Mouse (Mus musculus) intestine, embryonic 15.5 days (tissue): ENCODE data around the gene Rabgap1l. TPM values are rescaled to one million over a fixed set of nuclear protein-coding genes. Genes with fewer than 3 reads are reported as not detected.

Experiments
- ATAC-seq: fragments of 200-750 bp; cut with Nextera tagmentation; 2 replicates; pipeline ENCODE4 v1.8.0; 2017; ENCODE audit warnings: moderate TSS enrichment, moderate library complexity
- H3K27ac ChIP-seq: fragments of 300-500 bp; sonication (generic); 2 replicates; pipeline ENCODE4 v1.5.1; 2015; ENCODE audit warnings: mild to moderate bottlenecking, inconsistent platforms
- H3K27me3 ChIP-seq: fragments of 300-500 bp; sonication (generic); replicated peaks from 2 replicates; pipeline ENCODE4 v1.6.1; 2015; ENCODE audit warnings: inconsistent platforms
- H3K36me3 ChIP-seq: fragments of 300-500 bp; sonication (generic); 2 replicates; pipeline ENCODE4 v1.6.1; 2015; ENCODE audit warnings: inconsistent platforms
- H3K4me1 ChIP-seq: fragments of 300-500 bp; sonication (generic); replicated peaks from 2 replicates; pipeline ENCODE4 v1.6.1; 2015; ENCODE audit warnings: inconsistent platforms
- H3K4me2 ChIP-seq: fragments of 300-500 bp; sonication (generic); replicated peaks from 2 replicates; pipeline ENCODE4 v1.6.1; 2015; ENCODE audit warnings: mild to moderate bottlenecking, inconsistent platforms
- H3K4me3 ChIP-seq: fragments of 300-500 bp; sonication (generic); replicated peaks from 2 replicates; pipeline ENCODE4 v1.5.1; 2015; ENCODE audit warnings: inconsistent platforms
- H3K9ac ChIP-seq: fragments of 300-500 bp; sonication (generic); 2 replicates; pipeline ENCODE4 v1.6.1; 2015; ENCODE audit warnings: inconsistent platforms
- H3K9me3 ChIP-seq: fragments of 300-500 bp; sonication (generic); 2 replicates; pipeline ENCODE4 v1.6.1; 2016; ENCODE audit warnings: inconsistent platforms
- WGBS: fragments of 180-500 bp; shearing (Covaris S2); methylation state at CpG from one replicate; pipeline ENCODE4 v1.1.7; 2015; 5-methylcytosine and 5-hydroxymethylcytosine counted together
- polyA plus RNA-seq: library from polyadenylated mRNA; unstranded; fragments of >200 nt; fragmentation: Nextera tagmentation; extraction: Ambion mirVana; gene quantifications from 2 replicates; pipeline ENCODE4 v1.2.1, GENCODE M21; 2015

Rabgap1l gene
- polyA plus RNA-seq, 1 experiment from 2014 or later: 17.3 TPM

DNA sequence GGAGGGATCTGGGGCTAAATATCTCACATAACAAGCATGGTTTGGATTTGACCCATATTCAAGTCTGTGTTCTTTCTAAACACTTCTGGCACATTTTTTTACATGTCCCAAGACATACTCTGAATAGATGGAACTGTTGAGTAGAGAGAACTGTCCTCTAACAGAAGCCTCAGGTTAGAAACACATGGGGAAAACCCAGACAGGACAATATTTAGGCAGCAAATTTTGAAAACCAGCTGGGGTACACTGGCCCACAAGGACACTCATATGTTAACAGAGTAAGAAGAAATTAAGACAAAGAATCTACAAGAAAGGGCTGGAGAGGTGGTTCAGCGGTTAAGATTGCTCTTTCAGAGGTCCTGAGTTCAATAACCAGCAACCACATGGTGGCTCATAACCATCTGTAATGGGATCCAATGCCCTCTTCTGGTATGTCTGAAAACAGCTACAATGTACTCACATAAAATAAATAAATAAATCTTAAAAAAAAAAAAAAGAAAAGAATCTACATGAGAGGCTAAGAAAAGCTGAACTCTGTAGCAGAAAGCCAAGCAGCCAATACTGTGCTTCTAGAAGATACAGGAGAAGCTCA, 554.1 kb downstream of the Rabgap1l start:
- H3K9me3 ChIP-seq: no peaks in the 10 kb centered on the region
- H3K4me3 ChIP-seq: no peak overlapping the region
- no peak overlapping the region for H3K9ac ChIP-seq
- H3K36me3 ChIP-seq: no peaks in the 10 kb centered on the region
- H3K4me2 ChIP-seq: no peak overlapping the region
- H3K27ac ChIP-seq: no peak overlapping the region
- WGBS: 94% methylated on average over 1 of the region's 1 CpGs
- no peaks in the 10 kb centered on the region for H3K4me1 ChIP-seq
- no peaks in the 10 kb centered on the region for H3K27me3 ChIP-seq
- no peak for ATAC-seq

DNA sequence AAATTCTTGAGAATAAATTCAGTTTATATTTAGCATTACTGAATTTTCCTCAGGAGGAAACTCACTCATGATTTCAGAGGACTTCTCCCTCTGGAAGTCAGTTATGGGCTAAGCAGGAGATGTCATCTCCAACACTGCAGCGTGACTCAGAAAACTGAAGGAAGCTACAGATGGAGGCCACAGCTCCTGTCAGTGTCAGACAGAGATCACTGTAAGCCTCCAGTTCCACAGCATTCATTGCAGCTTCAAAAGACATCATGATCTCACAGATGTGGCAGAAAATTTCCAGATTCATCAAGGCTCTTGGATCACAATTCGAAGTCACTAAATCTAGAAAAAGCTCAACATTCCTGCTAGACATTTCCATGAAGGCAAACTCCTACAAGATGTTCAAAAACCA, 555.0 kb downstream of the Rabgap1l start:
- Histone ChIP-seq H3K27me3 (no peaks in the 10 kb centered on the region), H3K36me3 (no peaks in the 10 kb centered on the region), H3K9ac (no peak overlapping the region), H3K4me3 (no peak overlapping the region), H3K9me3 (no peaks in the 10 kb centered on the region), H3K4me2 (no peak overlapping the region), H3K27ac (no peak overlapping the region), H3K4me1 (no peaks in the 10 kb centered on the region)
- WGBS: 91% methylated on average over 2 of the region's 2 CpGs
- ATAC-seq: no peak

DNA sequence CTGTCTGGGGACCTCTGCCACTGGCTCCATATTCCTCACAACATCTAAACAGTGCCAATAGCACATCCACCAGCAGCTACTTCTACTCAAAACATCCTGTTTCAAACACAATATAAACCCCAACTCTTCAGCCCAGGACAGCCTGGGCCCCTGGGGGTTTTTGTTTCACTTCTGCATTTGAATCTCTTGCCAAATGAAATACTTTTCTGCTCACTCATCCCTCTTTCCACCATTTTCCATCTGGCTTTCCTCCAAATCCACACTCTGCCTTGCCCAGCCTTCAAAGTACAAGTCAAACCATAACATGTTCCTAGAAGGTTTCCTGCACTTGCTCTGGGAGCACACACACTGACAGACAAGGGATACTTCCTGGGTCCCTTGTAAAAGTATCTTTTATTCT, 559.1 kb downstream of the Rabgap1l start:
- Histone ChIP-seq H3K9me3 (no peaks in the 10 kb centered on the region), H3K27ac (no peak overlapping the region)
- ATAC-seq: 0 out of 2 replicates have a peak, but pooled peaks have one; percentile 17

DNA sequence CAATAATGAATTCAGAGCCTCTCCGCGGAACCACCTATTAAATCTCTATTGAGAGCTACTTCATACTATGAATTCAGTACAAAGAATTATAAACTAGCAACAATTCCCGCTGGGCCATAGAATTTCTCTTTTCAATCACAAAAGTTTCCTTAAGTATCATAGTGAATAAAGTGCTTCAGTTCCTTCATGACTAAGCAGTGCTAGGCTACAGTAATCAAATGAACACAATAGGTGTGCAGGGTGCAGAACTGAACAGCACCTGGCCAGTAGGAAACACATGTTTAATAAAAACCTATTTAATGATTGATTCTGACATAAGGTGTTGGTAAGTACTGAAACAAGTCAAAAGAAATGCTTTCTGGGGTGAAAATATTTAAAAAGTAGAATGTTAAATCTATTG, 560.9 kb downstream of the Rabgap1l start:
- Histone ChIP-seq H3K27me3 (no peaks in the 10 kb centered on the region), H3K9me3 (no peaks in the 10 kb centered on the region), H3K4me2 (no peak overlapping the region), H3K9ac (no peak overlapping the region), H3K4me3 (no peak overlapping the region), H3K36me3 (no peaks in the 10 kb centered on the region), H3K27ac (no peak overlapping the region), H3K4me1 (no peaks in the 10 kb centered on the region)
- WGBS: 94% methylated on average over 3 of the region's 3 CpGs
- ATAC-seq: no peak

More for the DNA sequence above, 559.1 kb downstream of the Rabgap1l start:
- Histone ChIP-seq H3K4me1 (no peaks in the 10 kb centered on the region), H3K27me3 (no peaks in the 10 kb centered on the region), H3K36me3 (no peaks in the 10 kb centered on the region), H3K4me2 (no peak overlapping the region), H3K9ac (no peak overlapping the region), H3K4me3 (no peak overlapping the region)

DNA sequence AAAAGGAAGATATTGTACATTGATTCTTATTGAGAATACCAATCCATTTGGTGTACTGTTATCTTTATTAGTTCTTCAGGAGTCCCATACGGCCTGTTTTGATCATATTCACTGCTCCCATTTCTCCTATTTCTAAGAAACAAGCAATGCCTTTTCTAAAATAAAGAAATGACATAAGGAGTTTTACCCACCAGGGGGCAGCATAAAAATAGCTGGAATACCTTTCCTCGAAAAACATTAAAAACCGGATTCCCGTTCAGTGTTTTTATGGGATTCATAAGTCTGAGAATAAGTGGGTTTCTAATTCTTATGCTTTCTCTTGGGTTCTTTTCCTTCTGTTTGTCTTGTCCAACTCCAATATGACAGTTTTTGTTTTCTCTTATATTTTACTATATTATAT, 562.0 kb downstream of the Rabgap1l start:
- no peaks in the 10 kb centered on the region for H3K4me1 ChIP-seq
- H3K9ac ChIP-seq: no peak overlapping the region
- H3K9me3 ChIP-seq: no peaks in the 10 kb centered on the region
- no peaks in the 10 kb centered on the region for H3K36me3 ChIP-seq
- no peaks in the 10 kb centered on the region for H3K27me3 ChIP-seq
- 40% methylated on average over 4 of the region's 4 CpGs for WGBS
- H3K4me2 ChIP-seq: no peak overlapping the region
- H3K27ac ChIP-seq: no peak overlapping the region
- no peak overlapping the region for H3K4me3 ChIP-seq
- ATAC-seq: no peak

DNA sequence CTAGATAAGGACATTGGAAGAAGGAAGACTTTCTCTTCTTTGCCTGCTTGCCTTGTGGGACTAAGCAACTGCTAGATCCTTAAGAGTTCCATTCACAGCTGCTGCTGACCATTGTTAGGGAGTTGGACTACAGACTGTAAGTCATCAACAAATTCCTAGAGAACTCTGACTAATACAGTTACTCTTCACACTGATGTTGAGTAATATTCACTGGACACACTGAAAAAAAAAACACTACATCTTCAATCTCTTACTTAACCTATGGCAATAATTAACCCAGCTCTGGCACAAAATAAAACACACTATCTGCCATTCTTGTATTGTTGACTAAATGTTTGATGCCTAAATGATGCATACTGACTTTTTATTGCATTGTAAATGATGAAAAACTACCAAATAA, 565.2 kb downstream of the Rabgap1l start:
- Histone ChIP-seq H3K4me1 (no peaks in the 10 kb centered on the region), H3K9me3 (no peaks in the 10 kb centered on the region), H3K27ac (no peak overlapping the region), H3K4me3 (no peak overlapping the region), H3K27me3 (no peaks in the 10 kb centered on the region), H3K9ac (no peak overlapping the region), H3K4me2 (no peak overlapping the region), H3K36me3 (no peaks in the 10 kb centered on the region)
- ATAC-seq: no peak

DNA sequence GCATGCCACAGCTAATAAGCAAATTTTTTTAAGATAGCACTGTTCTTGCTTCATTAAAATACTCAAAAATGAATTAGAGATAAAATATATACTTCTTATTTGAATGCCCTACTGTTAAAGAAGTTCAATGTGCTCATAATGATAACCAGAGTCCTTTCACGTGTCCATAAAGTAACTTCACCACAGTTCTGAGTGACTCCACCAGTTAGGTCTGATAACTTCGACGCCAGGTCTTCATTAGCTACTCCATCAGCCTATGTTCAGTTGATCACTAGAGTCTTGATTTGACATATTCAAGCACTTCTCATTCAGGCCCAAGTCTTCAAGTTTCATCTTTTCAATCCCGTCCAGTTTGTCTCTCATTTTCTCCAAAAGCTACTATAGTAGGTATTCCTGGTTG, 565.8 kb downstream of the Rabgap1l start:
- Histone ChIP-seq H3K9me3 (no peaks in the 10 kb centered on the region), H3K4me3 (no peak overlapping the region), H3K4me1 (no peaks in the 10 kb centered on the region), H3K36me3 (no peaks in the 10 kb centered on the region), H3K27ac (no peak overlapping the region), H3K4me2 (no peak overlapping the region), H3K27me3 (no peaks in the 10 kb centered on the region), H3K9ac (no peak overlapping the region)
- 92% methylated on average over 4 of the region's 4 CpGs for WGBS
- ATAC-seq: no peak

DNA sequence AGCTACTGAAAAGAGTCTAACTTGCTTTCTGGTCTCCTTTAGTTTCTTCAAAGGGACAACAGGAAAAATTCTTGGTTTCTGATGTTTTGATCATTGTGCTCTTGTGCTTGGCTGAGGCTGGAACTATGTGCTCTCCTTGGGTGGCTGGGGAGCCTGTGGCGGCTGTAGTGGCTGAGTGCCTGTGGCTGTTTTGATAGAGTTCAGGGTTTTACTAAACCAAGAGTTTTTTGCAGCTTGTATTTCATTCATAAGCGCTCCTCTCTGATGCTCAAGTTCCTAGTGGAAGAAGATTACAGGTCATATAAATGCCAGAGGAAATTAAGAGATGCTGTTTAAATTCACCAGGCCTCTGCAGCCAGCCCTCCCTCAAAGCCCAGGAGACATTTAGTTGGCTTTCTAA, 568.9 kb downstream of the Rabgap1l start:
- 65% methylated on average over 2 of the region's 2 CpGs for WGBS
- Histone ChIP-seq H3K36me3 (no peaks in the 10 kb centered on the region), H3K27me3 (no peaks in the 10 kb centered on the region), H3K27ac (no peak overlapping the region), H3K9ac (no peak overlapping the region), H3K9me3 (no peaks in the 10 kb centered on the region), H3K4me2 (no peak overlapping the region), H3K4me3 (no peak overlapping the region), H3K4me1 (no peaks in the 10 kb centered on the region)
- ATAC-seq: no peak

DNA sequence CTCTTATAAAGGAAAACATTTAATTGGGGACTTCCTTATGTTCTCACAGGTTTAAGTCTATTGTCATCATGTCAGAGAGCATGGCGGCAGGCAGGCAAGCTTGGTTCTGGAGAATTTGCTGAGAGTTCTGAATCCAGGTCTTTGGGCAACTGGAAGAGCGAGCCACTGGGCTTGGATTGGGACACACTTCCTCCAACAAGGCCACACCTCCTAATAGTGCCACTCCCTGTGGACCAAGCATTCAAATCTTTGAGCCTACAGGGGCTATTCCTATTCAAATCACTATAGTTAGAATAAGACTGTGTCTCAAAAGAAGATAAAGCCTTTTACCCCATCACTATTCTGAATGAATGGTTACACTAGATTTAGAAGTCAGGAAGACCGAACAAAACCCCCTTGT, 575.1 kb downstream of the Rabgap1l start:
- no peak overlapping the region for H3K27ac ChIP-seq
- WGBS: 93% methylated on average over 3 of the region's 3 CpGs
- no peaks in the 10 kb centered on the region for H3K36me3 ChIP-seq
- no peak for ATAC-seq
- no peaks in the 10 kb centered on the region for H3K9me3 ChIP-seq
- H3K4me2 ChIP-seq: no peak overlapping the region
- no peaks in the 10 kb centered on the region for H3K4me1 ChIP-seq
- no peak overlapping the region for H3K4me3 ChIP-seq
- H3K27me3 ChIP-seq: no peaks in the 10 kb centered on the region
- no peak overlapping the region for H3K9ac ChIP-seq

DNA sequence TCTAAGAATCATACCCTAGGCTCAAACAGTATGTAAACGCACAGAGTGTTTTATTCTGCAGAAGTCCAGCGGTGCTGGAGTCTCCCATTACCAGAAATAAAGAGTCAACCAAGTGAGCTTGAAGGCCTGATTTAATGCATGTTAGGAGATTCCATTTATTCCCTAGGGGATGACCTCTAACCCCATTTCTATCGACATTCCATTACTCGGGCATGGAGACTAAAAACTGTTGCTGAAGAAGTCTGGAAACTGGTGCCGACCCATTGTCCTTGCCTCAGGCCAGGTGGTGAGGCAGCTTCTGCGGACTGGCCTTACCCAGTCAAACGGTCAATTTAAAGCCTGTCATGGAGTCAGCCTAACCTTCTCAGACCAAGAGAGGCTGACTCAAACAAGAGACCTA, 578.8 kb downstream of the Rabgap1l start:
- no peak overlapping the region for H3K4me3 ChIP-seq
- H3K4me2 ChIP-seq: no peak overlapping the region
- H3K27me3 ChIP-seq: no peaks in the 10 kb centered on the region
- H3K9me3 ChIP-seq: no peaks in the 10 kb centered on the region
- no peaks in the 10 kb centered on the region for H3K36me3 ChIP-seq
- 88% methylated on average over 7 of the region's 7 CpGs for WGBS
- H3K9ac ChIP-seq: no peak overlapping the region
- H3K27ac ChIP-seq: no peak overlapping the region
- no peak for ATAC-seq
- H3K4me1 ChIP-seq: peaks cover 6% of the 10 kb centered on the region

DNA sequence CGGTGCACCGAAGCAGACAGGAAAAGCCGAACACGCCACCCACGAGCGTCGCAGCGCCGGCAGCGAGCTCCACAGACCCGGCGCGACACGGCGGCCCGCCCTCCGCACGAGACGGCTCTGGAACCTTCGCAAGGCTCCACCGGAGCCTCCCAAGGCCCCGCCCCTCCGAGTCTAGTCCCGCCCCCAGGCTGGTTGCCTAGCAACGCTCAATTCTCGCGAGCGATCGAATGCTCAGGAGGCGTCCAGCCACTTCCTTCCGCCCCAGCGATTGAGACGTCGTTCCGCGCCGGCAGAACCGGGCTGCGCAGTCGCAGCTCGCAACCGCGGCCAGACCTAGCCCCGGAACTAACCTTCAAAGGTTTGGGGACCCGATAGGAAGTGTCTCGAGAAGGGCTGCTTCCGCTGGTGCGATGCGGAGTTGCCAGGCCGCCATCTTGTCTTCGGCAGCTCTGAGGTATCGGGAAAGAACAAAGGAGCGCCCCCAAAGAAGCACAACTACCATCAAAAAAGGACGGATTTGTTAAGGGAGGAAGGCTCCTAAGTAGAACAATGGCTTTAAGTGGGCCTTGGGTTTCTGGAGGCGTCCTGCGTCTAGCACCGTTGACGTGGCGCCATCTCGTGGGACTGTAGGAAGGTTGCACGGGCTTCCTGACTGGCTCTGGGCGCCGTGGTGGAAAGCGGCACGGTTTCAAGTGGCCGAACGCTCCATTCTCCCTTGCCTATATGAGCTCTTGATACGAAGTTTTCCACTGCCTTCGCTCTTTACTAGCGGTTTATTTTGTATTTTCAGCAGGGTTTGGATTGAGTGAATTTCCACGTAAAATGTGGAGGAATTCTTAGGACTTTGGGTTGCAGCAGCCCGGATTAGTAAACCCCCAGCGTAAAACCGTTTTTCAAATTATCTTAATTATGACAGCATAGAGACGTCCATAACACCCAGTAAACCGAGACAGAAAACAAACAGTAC, 580.0 kb downstream of the Rabgap1l start, which contains the start of gene Cacybp:
Gene Cacybp, minus strand, starts transcription at position 173 of the 967 bp plus-strand sequence.
- under 1% methylated on average over 76 of the region's 76 CpGs for WGBS
- H3K4me2 ChIP-seq: peak within 1 kb of the TSS; percentile 65
- ATAC-seq: peak; percentile 99
- peak within 1 kb of the TSS; percentile 99 for H3K27ac ChIP-seq
- peaks cover 6% of the 10 kb centered on the region for H3K4me1 ChIP-seq
- no peaks in the 10 kb centered on the region for H3K27me3 ChIP-seq
- no peaks in the 10 kb centered on the region for H3K36me3 ChIP-seq
- H3K9ac ChIP-seq: peak within 1 kb of the TSS; percentile 92
- H3K4me3 ChIP-seq: peak within 1 kb of the TSS; percentile 88
- no peaks in the 10 kb centered on the region for H3K9me3 ChIP-seq

DNA sequence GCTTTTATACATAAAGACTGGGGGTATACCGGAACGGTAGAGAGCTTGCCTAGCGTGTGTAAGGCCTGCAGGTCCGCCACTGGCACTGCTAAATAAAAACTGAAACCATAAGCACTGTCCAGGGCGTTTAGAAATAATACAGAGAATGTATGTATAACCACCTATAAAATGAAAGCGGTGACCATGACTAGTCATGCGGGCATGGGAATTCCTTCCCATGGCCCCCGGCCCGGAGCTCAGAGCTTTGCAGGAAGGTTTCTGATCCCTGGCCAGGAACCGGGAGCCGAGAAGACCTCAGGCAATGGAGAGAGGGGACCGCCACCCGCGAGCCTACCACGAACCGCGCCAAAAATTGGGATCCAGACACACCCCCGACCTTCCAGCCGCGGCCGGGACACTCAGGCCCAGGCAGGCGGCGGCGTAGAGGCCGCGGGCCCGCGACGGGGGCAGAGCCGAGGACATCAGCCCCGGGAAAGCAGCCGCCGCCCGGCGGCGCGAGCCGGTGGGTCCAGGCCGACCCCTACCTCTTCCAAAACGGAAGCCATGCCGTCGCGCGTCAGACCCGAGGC, 580.8 kb downstream of the Rabgap1l start:
- peak; percentile 76 for ATAC-seq
- Histone ChIP-seq H3K4me2 (peak overlapping the region; percentile 55), H3K27ac (peak overlapping the region; percentile 94), H3K9me3 (no peaks in the 10 kb centered on the region), H3K9ac (peak overlapping the region; percentile 92), H3K36me3 (0 out of 2 replicates have a peak, but pooled peaks cover 3% of the 10 kb centered on the region), H3K4me3 (peak overlapping the region; percentile 88), H3K4me1 (peaks cover 6% of the 10 kb centered on the region), H3K27me3 (no peaks in the 10 kb centered on the region)
- WGBS: under 1% methylated on average over 45 of the region's 45 CpGs
